Mouse (Mus musculus): ENCODE measurements around the gene Olfr560.

Olfr560 gene

GRCm38 (mm10) chr7:102759266-102759665, at the start of gene Olfr560, which contains the start of gene Olfr78:
Olfr560 (minus strand) TSS chr7:102759366.
Olfr78 (minus strand) TSS chr7:102759471.
- in situ Hi-C loops (cut with MboI, MseI): no loop called here

DNA sequence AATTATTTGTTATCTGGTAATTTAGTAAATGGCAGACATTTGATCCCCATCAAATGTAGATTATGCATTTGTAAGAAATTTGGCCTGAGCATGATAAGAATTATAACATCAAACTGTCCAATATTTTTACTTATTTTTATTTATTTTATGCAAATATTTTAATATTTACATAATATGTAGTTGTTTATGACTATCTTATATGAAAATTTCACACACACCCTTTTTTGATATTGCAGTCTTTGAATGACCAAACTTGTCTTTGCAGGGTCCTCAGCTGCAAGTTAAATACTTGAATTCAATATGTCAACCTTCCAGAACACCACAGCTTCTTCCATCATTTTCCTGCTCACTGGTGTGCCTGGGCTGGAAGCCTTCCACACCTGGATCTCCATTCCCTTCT, 44.0 kb upstream of the Olfr560 start, which contains the start of gene Olfr564:
Gene Olfr564, plus strand, starts transcription at position 301 of the 400 bp plus-strand sequence.
- in situ Hi-C loops (cut with MboI, MseI): no loop called here

GRCm38 (mm10) chr7:102770921-102771320, 11.8 kb upstream of the Olfr560 start, which contains the start of gene Olfr561:
Olfr561 (plus strand) TSS chr7:102771221.
- in situ Hi-C loops (cut with MboI, MseI): loop anchor here in 1 of 2 experiments (5.0 kb wide), 1 partner anchor 81 kb away; no protein-coding TSS in a partner anchor

DNA sequence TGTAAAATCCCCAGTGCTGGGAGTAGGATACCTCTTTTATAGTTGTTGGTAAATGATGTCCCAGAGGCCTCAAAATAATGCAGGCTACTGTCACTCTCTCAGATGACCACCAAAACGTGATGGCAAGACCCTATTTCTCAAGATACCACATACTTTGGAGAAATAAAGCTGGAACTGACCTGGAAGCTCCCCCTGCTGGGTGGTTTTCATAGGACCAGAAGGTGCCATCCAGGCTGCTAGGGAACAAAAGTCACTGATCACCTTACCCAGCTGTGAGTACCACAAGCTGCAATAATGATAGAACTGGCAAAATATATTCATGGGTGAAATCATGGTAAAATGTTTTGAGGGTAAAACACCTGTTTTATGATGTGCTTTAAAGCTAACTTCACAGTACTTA, 7.1 kb downstream of the Olfr560 start:
- in situ Hi-C loops (cut with MboI, MseI): no loop called here

- in situ Hi-C loops (cut with MboI, MseI): no loop called here
Measured at GRCm38 (mm10) chr7:102737705-102738104, 21.5 kb downstream of the Olfr560 start.

- in situ Hi-C loops (cut with MboI, MseI): no loop called here
Measured at GRCm38 (mm10) chr7:102733793-102734192, 25.4 kb downstream of the Olfr560 start.

DNA sequence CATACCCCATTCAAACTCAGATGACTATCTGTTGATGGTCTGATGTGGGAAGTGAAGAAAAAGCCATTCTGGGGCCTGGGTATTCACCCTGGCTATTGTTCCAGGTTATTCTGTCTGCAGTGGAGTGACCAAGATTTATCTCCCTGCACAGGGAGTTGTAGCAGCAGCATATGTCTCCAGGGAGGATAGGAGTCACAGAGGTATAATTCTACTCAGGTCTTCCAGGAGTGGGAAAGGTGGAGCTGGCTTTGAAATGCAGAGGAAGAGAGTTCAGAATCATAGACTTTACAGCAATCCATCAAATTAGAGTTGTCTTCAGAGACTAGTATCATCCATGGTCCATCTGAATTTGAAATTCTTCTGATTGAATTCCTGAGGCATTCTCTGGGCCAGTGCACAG, 31.8 kb downstream of the Olfr560 start, which contains the start of gene Olfr559:
Gene Olfr559, minus strand, starts transcription at position 101 of the 400 bp plus-strand sequence.
- in situ Hi-C loops (cut with MboI, MseI): no loop called here

- in situ Hi-C loops (cut with MboI, MseI): no loop called here
Measured at GRCm38 (mm10) chr7:102718970-102719369, 40.2 kb downstream of the Olfr560 start, which contains the start of gene Olfr33. Olfr33 (minus strand) TSS chr7:102719070.

GRCm38 (mm10) chr7:102701915-102702314, 57.3 kb downstream of the Olfr560 start, which contains the start of gene Olfr558:
Olfr558 (plus strand) TSS chr7:102702215.
- in situ Hi-C loops (cut with MboI, MseI): loop anchor here in 1 of 2 experiments (10.0 kb wide), 1 partner anchor 223 kb away; the partner anchor contains the start of gene Olfr572
